In the genomic region with DNA sequence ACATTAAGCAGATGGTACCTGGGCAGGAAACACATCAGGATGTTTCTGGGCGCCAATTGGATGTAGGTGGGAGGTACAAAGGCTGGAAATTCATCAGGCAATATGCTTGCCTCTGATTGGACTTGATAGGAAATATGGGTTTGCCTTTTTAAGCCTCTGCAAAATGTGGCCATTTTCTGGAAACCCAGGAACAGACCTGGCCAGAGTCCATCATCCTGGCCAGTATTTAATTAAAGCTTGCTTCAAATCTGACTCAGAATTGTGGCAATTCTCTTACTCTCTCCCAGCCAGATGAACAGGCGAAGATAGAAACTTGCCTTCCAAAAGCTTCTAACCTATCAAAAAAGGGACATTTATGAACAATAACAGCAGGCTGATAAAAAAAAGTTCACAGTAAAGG, we compare ENCODE assay signal across 18 mouse cellular contexts.
"Had no signal": no experiment of that assay in that cellular context is flagged by ENCODE, and none has a peak within 500 bp of the region (broad histone marks: within the 10 kb centered on the region; RNA-seq: fewer than 3 reads in every experiment).

No protein-coding gene starts in this region.

- H3K4me3 ChIP-seq: layer of hippocampus, adult 2 months; limb, embryonic 10.5 days; limb, embryonic 13.5 days; liver, embryonic 13.5 days; midbrain, embryonic 12.5 days; midbrain, embryonic 15.5 days; neural tube, embryonic 12.5 days; neural tube, embryonic 15.5 days had no signal

- H3K4me1 ChIP-seq: limb, embryonic 10.5 days; limb, embryonic 13.5 days; liver, embryonic 13.5 days; midbrain, embryonic 12.5 days; midbrain, embryonic 15.5 days; neural tube, embryonic 12.5 days; neural tube, embryonic 15.5 days had no signal

- H3K36me3 ChIP-seq: limb, embryonic 10.5 days; limb, embryonic 13.5 days; liver, embryonic 13.5 days; midbrain, embryonic 12.5 days; midbrain, embryonic 15.5 days; neural tube, embryonic 12.5 days; neural tube, embryonic 15.5 days had no signal

- ATAC-seq: lung, postnatal 0 days; midbrain, embryonic 15.5 days had no signal

- DNase-seq: kidney, postnatal 25 days; layer of hippocampus, adult 9-11 months; liver; liver, embryonic 13.5 days; lung, embryonic 14.5 days; retina, postnatal 1 day; thymus, adult 18-20 months; thymus, postnatal 4 days had no signal

- H3K9ac ChIP-seq: limb, embryonic 13.5 days; liver, embryonic 13.5 days; lung, embryonic 14.5 days; midbrain, embryonic 12.5 days; midbrain, embryonic 15.5 days; neural tube, embryonic 12.5 days; neural tube, embryonic 15.5 days had no signal

- H3K4me2 ChIP-seq: limb, embryonic 13.5 days; liver, embryonic 13.5 days; lung, embryonic 14.5 days; midbrain, embryonic 12.5 days; midbrain, embryonic 15.5 days; neural tube, embryonic 12.5 days; neural tube, embryonic 15.5 days had no signal

- H3K9me3 ChIP-seq: limb, embryonic 10.5 days; limb, embryonic 13.5 days; liver, embryonic 13.5 days; midbrain, embryonic 12.5 days; midbrain, embryonic 15.5 days; neural tube, embryonic 12.5 days; neural tube, embryonic 15.5 days had no signal

- H3K27ac ChIP-seq: kidney, postnatal 0 days; layer of hippocampus, adult 2 months; limb, embryonic 10.5 days; limb, embryonic 13.5 days; liver, embryonic 13.5 days; macrophage; midbrain, embryonic 12.5 days; midbrain, embryonic 15.5 days; neural tube, embryonic 12.5 days; neural tube, embryonic 15.5 days had no signal

- H3K27me3 ChIP-seq: limb, embryonic 13.5 days; liver, embryonic 13.5 days; midbrain, embryonic 12.5 days; midbrain, embryonic 15.5 days; neural tube, embryonic 12.5 days; neural tube, embryonic 15.5 days had no signal
